Mouse (Mus musculus): ENCODE data around the gene Mtx3. TPM values are rescaled to one million over a fixed set of nuclear protein-coding genes. Genes with fewer than 3 reads are reported as not detected.

Gene Mtx3
- total and polyA plus RNA-seq, 2 experiments from 2014 or later, result 2.1 to 6.0 TPM

DNA sequence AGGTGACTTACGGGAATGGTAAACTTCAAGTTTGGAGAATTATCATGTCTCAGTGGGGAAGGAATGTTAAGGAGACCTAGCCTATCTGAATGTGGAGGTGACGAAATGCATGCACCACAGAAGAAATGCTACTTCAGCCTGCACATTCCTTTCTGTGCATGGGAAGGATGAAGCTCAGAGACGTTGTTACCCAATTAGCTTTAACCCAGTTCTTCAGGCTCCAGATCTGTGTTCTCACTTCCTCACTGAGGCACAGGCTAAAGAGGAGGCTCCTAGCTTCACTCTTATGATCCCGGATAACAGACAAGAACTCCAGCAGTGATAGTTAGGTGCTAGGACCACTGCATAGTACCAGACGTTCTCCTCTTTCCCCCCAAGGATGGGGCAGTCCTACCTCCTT, 28.2 kb upstream of the Mtx3 start:
- ATAC-seq (ENCODE audit: insufficient read depth, low read depth) (no peak), DNase-seq (ENCODE audit: low spot score) (no peak)
- no peaks in the 10 kb centered on the region for H3K27me3 ChIP-seq (ENCODE audit: control insufficient read depth, insufficient read depth, low read length)
- 38% methylated on average over 5 of the region's 5 CpGs for WGBS
- TF ChIP-seq EP300 (IDR thresholded peaks at IDR 0.05; ENCODE audit: low read depth), result no peak
- TF ChIP-seq CTCF (IDR thresholded peaks at IDR 0.05; ENCODE audit: low read depth), result no peak
- H3K9ac ChIP-seq (replicated peaks; ENCODE audit: low read depth, low read length), result no peak overlapping the region
- no peak overlapping the region for H3K27ac ChIP-seq (ENCODE audit: low read depth)
- no peak overlapping the region for H3K4me2 ChIP-seq (ENCODE audit: low read depth, low read length)
- H3K9me3 ChIP-seq (replicated peaks; ENCODE audit: control insufficient read depth, low read length), result no peaks in the 10 kb centered on the region
- H3K4me3 ChIP-seq (ENCODE audit: low read depth, low read length), result no peak overlapping the region
- no peaks in the 10 kb centered on the region for H3K36me3 ChIP-seq (replicated peaks; ENCODE audit: control insufficient read depth, insufficient read depth, low read length)
- peaks cover 13% of the 10 kb centered on the region for H3K4me1 ChIP-seq (ENCODE audit: control insufficient read depth, insufficient read depth)

DNA sequence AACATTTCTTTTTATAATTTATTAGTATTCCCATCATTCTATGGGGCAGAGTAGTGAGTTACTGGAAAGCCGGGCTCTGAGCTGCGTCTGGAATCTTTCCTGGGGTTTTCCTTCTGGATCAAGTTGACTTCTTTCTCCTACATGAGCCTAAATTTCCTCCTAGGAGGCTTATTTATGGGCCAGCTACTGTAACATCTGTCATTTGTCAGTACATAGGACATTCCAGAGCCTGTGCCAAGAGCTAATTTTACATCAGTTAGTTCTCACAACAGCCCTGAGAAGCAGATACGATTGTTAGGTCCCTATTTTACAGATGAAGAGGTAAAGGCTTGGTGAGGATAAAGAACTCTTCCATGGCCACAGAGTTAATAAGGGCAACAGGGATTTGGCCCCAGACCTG, 27.2 kb upstream of the Mtx3 start:
- Histone ChIP-seq H3K9me3 (replicated peaks; ENCODE audit: control insufficient read depth, low read length) (no peaks in the 10 kb centered on the region), H3K27me3 (ENCODE audit: control insufficient read depth, insufficient read depth, low read length) (no peaks in the 10 kb centered on the region), H3K27ac (ENCODE audit: low read depth) (peak overlapping the region; percentile 57), H3K9ac (replicated peaks; ENCODE audit: low read depth, low read length) (no peak overlapping the region), H3K4me3 (ENCODE audit: low read depth, low read length) (no peak overlapping the region), H3K4me2 (ENCODE audit: low read depth, low read length) (no peak overlapping the region), H3K36me3 (replicated peaks; ENCODE audit: control insufficient read depth, insufficient read depth, low read length) (no peaks in the 10 kb centered on the region), H3K4me1 (ENCODE audit: control insufficient read depth, insufficient read depth) (peaks cover 13% of the 10 kb centered on the region)
- TF ChIP-seq CTCF (IDR thresholded peaks at IDR 0.05; ENCODE audit: low read depth) (no peak), EP300 (IDR thresholded peaks at IDR 0.05; ENCODE audit: low read depth) (no peak)
- DNase-seq (ENCODE audit: low spot score) (peak; percentile 77), ATAC-seq (ENCODE audit: insufficient read depth, low read depth) (peak; percentile 55; the same call in 1 of the 2 replicates)
- 25% methylated on average over 3 of the region's 3 CpGs for WGBS

DNA sequence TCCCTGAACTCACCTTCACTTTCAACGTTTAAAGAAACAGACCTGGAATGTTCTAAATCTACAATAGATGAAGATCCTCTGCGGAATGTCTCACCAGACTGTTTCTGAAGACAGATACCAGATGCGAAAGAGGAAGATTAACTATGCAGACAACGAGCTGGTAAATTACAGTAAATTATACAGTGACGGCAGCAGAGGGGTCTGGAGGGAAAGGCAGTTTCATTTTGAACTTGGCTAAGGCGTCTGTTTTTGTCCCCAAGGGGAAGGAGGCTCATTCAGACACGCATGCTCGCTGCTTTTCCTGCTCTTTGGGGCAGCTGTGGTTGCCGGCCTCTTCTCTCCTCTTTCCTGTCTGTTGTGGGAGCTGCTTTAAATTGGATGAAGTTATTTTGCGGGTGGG, 15.7 kb upstream of the Mtx3 start:
- TF ChIP-seq EP300 (IDR thresholded peaks at IDR 0.05; ENCODE audit: low read depth) (no peak), CTCF (IDR thresholded peaks at IDR 0.05; ENCODE audit: low read depth) (no peak)
- Histone ChIP-seq H3K4me3 (ENCODE audit: low read depth, low read length) (0 out of 2 replicates have a peak overlapping the region, but pooled peaks have one; percentile 1), H3K4me2 (ENCODE audit: low read depth, low read length) (peak overlapping the region; percentile 41), H3K9me3 (replicated peaks; ENCODE audit: control insufficient read depth, low read length) (no peaks in the 10 kb centered on the region), H3K9ac (replicated peaks; ENCODE audit: low read depth, low read length) (no peak overlapping the region), H3K27me3 (ENCODE audit: control insufficient read depth, insufficient read depth, low read length) (no peaks in the 10 kb centered on the region), H3K27ac (ENCODE audit: low read depth) (no peak overlapping the region), H3K4me1 (ENCODE audit: control insufficient read depth, insufficient read depth) (no peaks in the 10 kb centered on the region), H3K36me3 (replicated peaks; ENCODE audit: control insufficient read depth, insufficient read depth, low read length) (no peaks in the 10 kb centered on the region)
- ATAC-seq (ENCODE audit: insufficient read depth, low read depth) (no peak), DNase-seq (ENCODE audit: low spot score) (no peak)
- WGBS, result 43% methylated on average over 10 of the region's 10 CpGs

DNA sequence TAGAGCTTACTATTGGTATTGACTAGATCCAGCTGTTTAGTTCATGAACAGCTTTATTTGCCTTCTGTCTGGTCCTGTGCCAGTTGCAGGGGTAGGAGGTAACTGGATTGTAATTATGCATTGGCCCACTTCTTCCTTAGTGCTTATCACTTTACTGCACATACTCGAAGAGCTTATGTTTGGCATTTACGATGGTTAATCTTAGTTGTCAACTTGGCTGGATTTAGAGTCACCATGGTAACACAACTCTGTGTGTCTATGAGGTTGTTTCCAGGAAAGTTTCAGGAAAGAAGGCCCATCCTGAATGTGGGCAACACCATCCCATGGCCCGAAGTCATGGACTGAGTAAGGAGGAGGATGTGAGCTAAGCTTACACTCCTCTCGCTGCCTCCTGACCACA, 11.4 kb upstream of the Mtx3 start:
- Histone ChIP-seq H3K4me1 (ENCODE audit: control insufficient read depth, insufficient read depth) (no peaks in the 10 kb centered on the region), H3K27me3 (ENCODE audit: control insufficient read depth, insufficient read depth, low read length) (no peaks in the 10 kb centered on the region), H3K9me3 (replicated peaks; ENCODE audit: control insufficient read depth, low read length) (no peaks in the 10 kb centered on the region), H3K9ac (replicated peaks; ENCODE audit: low read depth, low read length) (no peak overlapping the region), H3K4me2 (ENCODE audit: low read depth, low read length) (no peak overlapping the region), H3K4me3 (ENCODE audit: low read depth, low read length) (no peak overlapping the region), H3K36me3 (replicated peaks; ENCODE audit: control insufficient read depth, insufficient read depth, low read length) (no peaks in the 10 kb centered on the region), H3K27ac (ENCODE audit: low read depth) (no peak overlapping the region)
- no peak for DNase-seq (ENCODE audit: low spot score)
- no peak for ATAC-seq (ENCODE audit: insufficient read depth, low read depth)
- no peak for TF ChIP-seq EP300 (IDR thresholded peaks at IDR 0.05; ENCODE audit: low read depth)
- TF ChIP-seq CTCF (IDR thresholded peaks at IDR 0.05; ENCODE audit: low read depth), result no peak
- WGBS, result 69% methylated on average over 4 of the region's 4 CpGs

DNA sequence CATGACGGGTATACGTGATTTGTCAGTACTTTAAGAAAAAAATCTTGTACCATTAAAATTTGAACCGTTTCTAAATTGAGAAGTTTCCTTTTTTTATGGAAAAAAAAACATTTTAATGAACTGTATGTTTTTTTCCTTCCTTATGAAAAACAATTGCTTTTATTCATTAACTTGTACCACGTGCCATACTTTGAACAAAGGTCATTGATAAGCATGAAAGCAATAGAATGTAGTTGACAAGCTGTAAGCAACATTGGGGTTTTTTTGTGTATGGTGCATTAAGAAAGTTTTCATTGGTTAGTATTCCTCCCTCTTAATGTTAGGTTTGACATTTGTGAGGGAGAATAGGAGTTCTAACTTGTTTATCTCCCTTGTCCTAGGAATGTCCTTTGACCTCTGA, 1.9 kb downstream of the Mtx3 start:
- H3K9ac ChIP-seq (replicated peaks; ENCODE audit: low read depth, low read length), result no peak overlapping the region
- DNase-seq (ENCODE audit: low spot score) (no peak), ATAC-seq (ENCODE audit: insufficient read depth, low read depth) (no peak)
- peaks cover 47% of the 10 kb centered on the region for H3K36me3 ChIP-seq (replicated peaks; ENCODE audit: control insufficient read depth, insufficient read depth, low read length)
- H3K4me2 ChIP-seq (ENCODE audit: low read depth, low read length), result no peak overlapping the region
- H3K4me1 ChIP-seq (ENCODE audit: control insufficient read depth, insufficient read depth), result peaks cover 5% of the 10 kb centered on the region; the same call in 1 of the 2 replicates
- no peaks in the 10 kb centered on the region for H3K27me3 ChIP-seq (ENCODE audit: control insufficient read depth, insufficient read depth, low read length)
- no peak overlapping the region for H3K27ac ChIP-seq (ENCODE audit: low read depth)
- no peak overlapping the region for H3K4me3 ChIP-seq (ENCODE audit: low read depth, low read length)
- no peak for TF ChIP-seq EP300 (IDR thresholded peaks at IDR 0.05; ENCODE audit: low read depth)
- no peak for TF ChIP-seq CTCF (IDR thresholded peaks at IDR 0.05; ENCODE audit: low read depth)
- H3K9me3 ChIP-seq (replicated peaks; ENCODE audit: control insufficient read depth, low read length), result no peaks in the 10 kb centered on the region
- 84% methylated on average over 4 of the region's 4 CpGs for WGBS

DNA sequence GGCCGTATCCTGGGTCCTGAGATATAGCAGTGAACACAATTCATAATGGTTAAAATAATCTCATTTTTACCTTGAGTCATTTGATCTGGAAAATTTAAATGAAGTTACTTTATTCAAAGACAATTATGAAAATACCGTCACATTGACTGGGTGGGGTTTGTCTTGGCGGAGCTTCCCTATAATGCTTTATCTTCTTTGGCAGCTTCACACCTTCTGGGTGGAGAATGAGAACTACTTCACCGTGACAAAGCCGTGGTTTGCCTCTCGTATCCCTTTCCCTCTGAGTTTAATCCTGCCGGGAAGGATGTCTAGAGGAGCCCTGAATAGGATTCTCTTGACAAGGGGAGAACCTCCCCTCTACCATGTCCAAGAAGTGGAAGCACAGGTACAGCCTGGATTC, 2.8 kb downstream of the Mtx3 start:
- Histone ChIP-seq H3K27ac (ENCODE audit: low read depth) (no peak overlapping the region), H3K36me3 (replicated peaks; ENCODE audit: control insufficient read depth, insufficient read depth, low read length) (peaks cover 47% of the 10 kb centered on the region), H3K9me3 (replicated peaks; ENCODE audit: control insufficient read depth, low read length) (no peaks in the 10 kb centered on the region), H3K27me3 (ENCODE audit: control insufficient read depth, insufficient read depth, low read length) (no peaks in the 10 kb centered on the region), H3K4me2 (ENCODE audit: low read depth, low read length) (no peak overlapping the region), H3K4me3 (ENCODE audit: low read depth, low read length) (no peak overlapping the region), H3K4me1 (ENCODE audit: control insufficient read depth, insufficient read depth) (peaks cover 5% of the 10 kb centered on the region; the same call in 1 of the 2 replicates), H3K9ac (replicated peaks; ENCODE audit: low read depth, low read length) (no peak overlapping the region)
- TF ChIP-seq CTCF (IDR thresholded peaks at IDR 0.05; ENCODE audit: low read depth), result no peak
- TF ChIP-seq EP300 (IDR thresholded peaks at IDR 0.05; ENCODE audit: low read depth), result no peak
- ATAC-seq (ENCODE audit: insufficient read depth, low read depth) (no peak), DNase-seq (ENCODE audit: low spot score) (no peak)
- 80% methylated on average over 7 of the region's 7 CpGs for WGBS
